Mouse (Mus musculus): ENCODE results near the gene Spry2. TPM values are rescaled to one million over a fixed set of nuclear protein-coding genes. Genes with fewer than 3 reads are reported as not detected.

Gene Spry2
- total and polyA plus RNA-seq, 3 experiments: 0.21 TPM; not detected in 2

- H3K4me2 ChIP-seq (ENCODE audit: insufficient read depth, low read depth, poor library complexity, severe bottlenecking): no peak overlapping the region
- no peak overlapping the region for H3K4me3 ChIP-seq (replicated peaks in 1 of 3; ENCODE audit: low read depth in 2 of 3, low read length in 2 of 3, poor library complexity in 1 of 3)
- TF ChIP-seq ZC3H11A (IDR thresholded peaks at IDR 0.05; ENCODE audit: low read depth, low read length) (no peak), JUN (IDR thresholded peaks at IDR 0.05; ENCODE audit: insufficient read depth, low read depth, low read length) (no peak), CTCF (conservative IDR thresholded peaks at IDR 0.05 in 1 of 2, IDR thresholded peaks at IDR 0.05 in 1 of 2; ENCODE audit: low read depth in 2 of 2, low read length in 2 of 2) (no peak), SIN3A (IDR thresholded peaks at IDR 0.05; ENCODE audit: low read length) (no peak), HCFC1 (IDR thresholded peaks at IDR 0.05; ENCODE audit: low read depth, low read length) (no peak), ZMIZ1 (IDR thresholded peaks at IDR 0.05; ENCODE audit: low read depth, low read length) (no peak), USF2 (conservative IDR thresholded peaks at IDR 0.05; ENCODE audit: low read depth, low read length) (no peak), UBTF (IDR thresholded peaks at IDR 0.05; ENCODE audit: low read depth, low read length) (no peak), JUND (conservative IDR thresholded peaks at IDR 0.05; ENCODE audit: low read depth, low read length) (no peak), SMC3 (IDR thresholded peaks at IDR 0.05; ENCODE audit: low read depth, low read length) (no peak)
- H3K27me3 ChIP-seq (replicated peaks): no peaks in the 10 kb centered on the region
- no peak for DNase-seq (ENCODE audit: extremely low read depth)
- no peaks in the 10 kb centered on the region for H3K36me3 ChIP-seq (replicated peaks in 1 of 2; ENCODE audit: control insufficient read depth in 1 of 2, insufficient read depth in 1 of 2, low read length in 1 of 2)
- no peaks in the 10 kb centered on the region for H3K79me2 ChIP-seq (replicated peaks; ENCODE audit: control insufficient read depth, extremely low read depth, insufficient read depth, poor library complexity, severe bottlenecking)
- no peaks in the 10 kb centered on the region for H3K4me1 ChIP-seq (ENCODE audit: control insufficient read depth in 1 of 2, insufficient read depth in 2 of 2)
- dilution Hi-C loops (cut with MboI; ENCODE audit: extremely low pct_ligation_motif_present, extremely low pct_unique_long_range_greater_than_20kb, low sequenced_read_pairs): no loop called here
- no peak overlapping the region for H3K9ac ChIP-seq (ENCODE audit: insufficient read depth, low read depth)
- H3K27ac ChIP-seq (ENCODE audit: insufficient read depth, low read depth): no peak overlapping the region
- H3K9me3 ChIP-seq (replicated peaks; ENCODE audit: low read length): peaks cover 31% of the 10 kb centered on the region
- in situ Hi-C loops (cut with MboI; ENCODE audit: low pct_ligation_motif_present, low pct_unique_long_range_greater_than_20kb, low sequenced_read_pairs): no loop called here
Measured at GRCm38 (mm10) chr14:105883215-105883614, 13.4 kb downstream of the Spry2 start.

GRCm38 (mm10) chr14:105878359-105878758, 18.3 kb downstream of the Spry2 start:
- Histone ChIP-seq H3K9ac (ENCODE audit: insufficient read depth, low read depth) (no peak overlapping the region), H3K9me3 (replicated peaks; ENCODE audit: low read length) (peaks cover 27% of the 10 kb centered on the region), H3K36me3 (replicated peaks in 1 of 2; ENCODE audit: control insufficient read depth in 1 of 2, insufficient read depth in 1 of 2, low read length in 1 of 2) (no peaks in the 10 kb centered on the region), H3K4me3 (replicated peaks in 1 of 3; ENCODE audit: low read depth in 2 of 3, low read length in 2 of 3, poor library complexity in 1 of 3) (no peak overlapping the region), H3K27me3 (replicated peaks) (no peaks in the 10 kb centered on the region), H3K27ac (ENCODE audit: insufficient read depth, low read depth) (no peak overlapping the region), H3K4me2 (ENCODE audit: insufficient read depth, low read depth, poor library complexity, severe bottlenecking) (no peak overlapping the region), H3K79me2 (replicated peaks; ENCODE audit: control insufficient read depth, extremely low read depth, insufficient read depth, poor library complexity, severe bottlenecking) (no peaks in the 10 kb centered on the region), H3K4me1 (ENCODE audit: control insufficient read depth in 1 of 2, insufficient read depth in 2 of 2) (no peaks in the 10 kb centered on the region)
- in situ Hi-C loops (cut with MboI; ENCODE audit: low pct_ligation_motif_present, low pct_unique_long_range_greater_than_20kb, low sequenced_read_pairs): no loop called here
- no peak for DNase-seq (ENCODE audit: extremely low read depth)
- TF ChIP-seq POLR2A (IDR thresholded peaks at IDR 0.05; ENCODE audit: low read depth, low read length) (no peak), CTCF (conservative IDR thresholded peaks at IDR 0.05 in 1 of 2, IDR thresholded peaks at IDR 0.05 in 1 of 2; ENCODE audit: low read depth in 2 of 2, low read length in 2 of 2) (no peak), IRF4 (IDR thresholded peaks at IDR 0.05; ENCODE audit: low read depth, low read length) (no peak), MYC (IDR thresholded peaks at IDR 0.05; ENCODE audit: low read depth, low read length) (no peak), UBTF (IDR thresholded peaks at IDR 0.05; ENCODE audit: low read depth, low read length) (no peak), PAX5 (IDR thresholded peaks at IDR 0.05; ENCODE audit: low read length) (no peak), TCF12 (IDR thresholded peaks at IDR 0.05; ENCODE audit: low read depth, low read length) (no peak), KAT2A (IDR thresholded peaks at IDR 0.05; ENCODE audit: insufficient replicate concordance, low read length) (no peak), USF1 (IDR thresholded peaks at IDR 0.05; ENCODE audit: low read depth, low read length) (no peak), TBP (conservative IDR thresholded peaks at IDR 0.05; ENCODE audit: low read depth, low read length) (no peak), ZC3H11A (IDR thresholded peaks at IDR 0.05; ENCODE audit: low read depth, low read length) (no peak)
- dilution Hi-C loops (cut with MboI; ENCODE audit: extremely low pct_ligation_motif_present, extremely low pct_unique_long_range_greater_than_20kb, low sequenced_read_pairs): no loop called here

Data from CH12.LX (cell line).